Mouse (Mus musculus): ENCODE measurements at regions not wholly inside any gene's neighbourhood (a gene's known extent, or its start where the extent isn't known, plus 50 kb on each side); places are given as distances from the start of the nearest gene placed in this dataset.

DNA sequence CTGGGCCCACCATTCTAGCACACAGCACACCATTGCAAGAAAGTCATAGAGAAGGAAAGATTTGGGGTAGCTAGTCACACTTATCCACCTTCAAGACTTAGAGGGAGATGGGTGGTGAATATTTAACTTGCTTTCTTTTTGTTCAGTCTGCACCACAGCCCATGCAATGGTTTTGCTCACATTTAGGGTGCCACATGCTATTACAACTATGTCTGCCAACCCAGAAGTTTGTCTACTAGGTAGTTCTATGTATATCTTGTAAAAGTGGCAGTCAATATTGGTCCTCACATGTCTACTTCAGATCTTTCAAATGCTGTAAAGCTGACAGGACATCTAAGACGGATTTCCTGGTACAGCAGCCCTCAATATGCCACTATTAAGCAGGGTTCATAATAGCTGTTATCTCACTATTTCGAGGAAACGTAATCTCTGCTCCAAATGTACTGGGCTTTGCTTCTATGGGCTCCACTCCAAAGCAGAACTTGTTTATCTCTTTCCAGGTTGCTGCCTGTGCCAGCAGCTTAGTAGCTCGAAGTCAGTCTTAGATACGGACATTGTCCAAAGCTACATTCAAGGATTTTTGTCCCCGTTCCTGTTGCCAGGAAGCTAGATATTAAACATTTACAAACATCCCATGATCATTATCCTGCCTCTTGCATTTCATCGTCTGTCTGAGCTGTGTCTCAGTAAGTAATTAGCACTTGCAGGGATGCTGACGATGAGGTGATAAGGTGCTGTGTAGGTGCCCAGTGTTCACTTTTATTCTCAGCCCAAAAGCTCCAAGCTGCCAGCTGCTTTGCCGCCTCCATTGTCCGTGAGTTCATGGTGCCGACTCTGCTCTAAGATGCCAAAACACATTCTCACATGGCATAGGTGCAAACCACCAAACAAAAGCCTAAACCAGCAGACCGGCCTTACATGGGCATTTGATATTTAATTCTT lies 327.8 kb upstream of the Robo2 start:
- Histone ChIP-seq H3K36me3 (replicated peaks) (no peaks in the 10 kb centered on the region), H3K4me1 (replicated peaks) (no peaks in the 10 kb centered on the region), H3K27me3 (no peaks in the 10 kb centered on the region), H3K27ac (replicated peaks) (no peak overlapping the region), H3K9ac (no peak overlapping the region), H3K4me2 (no peak overlapping the region), H3K9me3 (replicated peaks) (no peaks in the 10 kb centered on the region), H3K4me3 (replicated peaks) (no peak overlapping the region)
- ATAC-seq (ENCODE audit: insufficient read depth) = no peak
- 52% methylated on average over 12 of the region's 12 CpGs for WGBS (ENCODE audit: insufficient replicate concordance)

DNA sequence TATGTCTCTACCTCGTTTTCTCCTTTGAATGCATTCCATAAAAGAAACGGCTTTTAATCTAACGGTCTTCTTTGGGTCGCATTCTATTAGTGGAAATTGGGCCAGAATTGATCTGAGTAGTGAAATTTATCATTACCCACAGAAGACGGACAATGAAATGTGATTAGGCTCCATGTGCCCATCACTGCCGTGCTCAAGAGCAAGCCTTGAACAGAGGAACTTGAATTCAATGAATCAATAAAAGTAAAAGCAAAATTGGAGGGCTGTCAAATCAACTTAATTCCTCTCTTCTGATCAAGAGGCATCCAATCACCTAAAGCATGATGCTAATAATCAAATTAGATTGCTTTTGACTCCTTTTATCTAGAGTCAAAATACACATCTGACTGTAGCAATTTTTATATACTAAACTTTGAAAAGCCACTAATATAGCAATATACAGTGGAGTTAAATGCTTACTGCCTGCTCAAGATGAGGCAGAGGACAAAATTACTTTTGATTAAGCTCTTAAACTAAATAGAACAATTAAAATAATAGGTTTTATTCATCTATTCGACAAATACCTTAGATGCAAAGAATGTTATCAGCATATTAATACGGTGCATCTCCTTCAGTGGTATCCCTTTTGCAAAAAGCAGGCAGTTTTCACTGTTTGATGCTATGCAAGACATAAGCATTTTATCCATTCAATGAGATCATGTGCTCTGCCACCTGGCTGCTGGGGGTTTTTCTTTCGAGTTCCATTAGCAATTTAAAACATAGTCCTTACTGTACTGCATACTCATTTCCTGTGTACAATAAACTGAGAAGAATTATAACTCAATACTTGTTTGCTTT lies 321.5 kb upstream of the Robo2 start:
- 63% methylated on average over 9 of the region's 9 CpGs for WGBS (ENCODE audit: insufficient replicate concordance)
- Histone ChIP-seq H3K36me3 (replicated peaks) (no peaks in the 10 kb centered on the region), H3K27ac (replicated peaks) (no peak overlapping the region), H3K9ac (no peak overlapping the region), H3K4me3 (replicated peaks) (no peak overlapping the region), H3K9me3 (replicated peaks) (no peaks in the 10 kb centered on the region), H3K27me3 (no peaks in the 10 kb centered on the region), H3K4me2 (no peak overlapping the region), H3K4me1 (replicated peaks) (no peaks in the 10 kb centered on the region)
- no peak for ATAC-seq (ENCODE audit: insufficient read depth)

DNA sequence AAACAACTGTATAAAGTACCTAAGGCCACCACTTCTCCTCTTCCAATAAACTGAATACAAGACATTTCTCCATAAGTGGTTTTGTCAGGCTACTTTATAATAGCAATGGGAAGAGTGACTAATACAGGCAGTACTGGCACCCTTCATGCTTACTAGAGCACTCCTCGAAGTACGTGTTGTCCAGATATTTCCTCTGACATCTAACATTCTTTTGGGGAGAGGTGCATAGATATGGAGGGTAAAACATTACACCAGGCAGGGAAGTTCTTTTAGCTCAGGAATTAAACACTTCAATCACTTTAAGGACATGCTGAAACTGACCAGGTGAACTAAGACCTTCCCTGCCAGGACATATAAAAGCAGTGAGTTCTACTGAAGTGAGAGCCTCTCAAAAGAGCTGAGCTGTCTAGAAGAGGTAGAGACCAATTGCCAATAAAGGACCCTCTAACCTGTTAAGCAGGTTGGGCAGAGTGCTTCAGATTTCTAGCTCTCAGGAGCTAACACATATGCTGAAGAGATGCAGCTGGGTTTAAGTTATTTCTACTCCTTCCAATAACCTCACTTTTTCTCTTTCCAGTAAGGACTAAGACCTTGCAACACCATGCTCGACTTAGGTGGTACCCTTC lies 318.7 kb upstream of the Robo2 start:
- no peaks in the 10 kb centered on the region for H3K4me1 ChIP-seq (replicated peaks)
- no peak overlapping the region for H3K4me3 ChIP-seq (replicated peaks)
- ATAC-seq (ENCODE audit: insufficient read depth) = no peak
- no peaks in the 10 kb centered on the region for H3K27me3 ChIP-seq
- no peaks in the 10 kb centered on the region for H3K9me3 ChIP-seq (replicated peaks)
- no peak overlapping the region for H3K9ac ChIP-seq
- H3K36me3 ChIP-seq (replicated peaks) = no peaks in the 10 kb centered on the region
- WGBS (ENCODE audit: insufficient replicate concordance) = 59% methylated on average over 3 of the region's 3 CpGs
- no peak overlapping the region for H3K27ac ChIP-seq (replicated peaks)
- no peak overlapping the region for H3K4me2 ChIP-seq

DNA sequence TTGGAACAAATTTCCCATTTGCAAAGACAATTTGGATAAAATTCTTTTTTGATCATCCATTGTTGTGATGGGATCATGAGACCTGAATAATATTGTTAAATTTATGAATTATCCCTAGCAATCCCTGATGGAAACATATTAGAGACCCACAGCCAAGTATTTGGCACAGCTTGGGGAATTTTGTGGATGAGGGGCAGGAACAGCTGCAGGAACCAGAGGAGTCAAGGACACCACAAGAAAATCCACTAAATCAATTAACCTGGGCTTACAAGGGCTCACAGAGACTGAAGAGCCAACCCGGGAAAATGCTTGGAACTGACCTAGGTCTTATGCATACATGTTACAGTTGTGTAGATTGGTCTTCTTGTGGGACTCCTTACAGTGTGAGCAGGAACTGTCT lies 311.6 kb upstream of the Robo2 start:
- WGBS (ENCODE audit: insufficient replicate concordance) = 48% methylated on average over 1 of the region's 1 CpGs
- no peak overlapping the region for H3K4me3 ChIP-seq (replicated peaks)
- no peak for ATAC-seq (ENCODE audit: insufficient read depth)
- no peaks in the 10 kb centered on the region for H3K4me1 ChIP-seq (replicated peaks)
- H3K4me2 ChIP-seq = no peak overlapping the region
- no peaks in the 10 kb centered on the region for H3K36me3 ChIP-seq (replicated peaks)
- H3K9me3 ChIP-seq (replicated peaks) = no peaks in the 10 kb centered on the region
- no peaks in the 10 kb centered on the region for H3K27me3 ChIP-seq
- H3K27ac ChIP-seq (replicated peaks) = no peak overlapping the region
- no peak overlapping the region for H3K9ac ChIP-seq

DNA sequence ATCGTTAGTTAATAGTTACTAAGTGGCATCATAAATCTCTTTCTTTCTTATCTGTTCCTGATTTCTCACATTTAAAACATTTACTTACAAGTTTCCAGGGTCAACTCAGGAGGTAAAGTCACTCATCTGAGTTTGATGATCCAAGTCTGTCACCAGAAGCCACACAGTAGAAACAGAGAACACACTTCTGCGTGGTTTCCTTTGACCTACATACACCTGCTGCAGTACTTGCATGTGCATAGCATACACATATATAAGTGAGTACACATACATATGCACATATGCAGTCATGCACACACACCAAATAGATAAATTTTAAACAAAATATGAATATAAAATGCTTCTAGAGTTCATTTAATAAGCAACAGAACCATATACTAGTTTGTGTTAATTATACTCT lies 306.5 kb upstream of the Robo2 start:
- ATAC-seq (ENCODE audit: insufficient read depth) = no peak
- H3K9me3 ChIP-seq (replicated peaks) = no peaks in the 10 kb centered on the region
- WGBS (ENCODE audit: insufficient replicate concordance) = 59% methylated on average over 2 of the region's 2 CpGs
- H3K4me1 ChIP-seq (replicated peaks) = no peaks in the 10 kb centered on the region
- no peak overlapping the region for H3K9ac ChIP-seq
- H3K4me2 ChIP-seq = no peak overlapping the region
- H3K27ac ChIP-seq (replicated peaks) = no peak overlapping the region
- H3K4me3 ChIP-seq (replicated peaks) = no peak overlapping the region
- no peaks in the 10 kb centered on the region for H3K36me3 ChIP-seq (replicated peaks)
- H3K27me3 ChIP-seq = no peaks in the 10 kb centered on the region

DNA sequence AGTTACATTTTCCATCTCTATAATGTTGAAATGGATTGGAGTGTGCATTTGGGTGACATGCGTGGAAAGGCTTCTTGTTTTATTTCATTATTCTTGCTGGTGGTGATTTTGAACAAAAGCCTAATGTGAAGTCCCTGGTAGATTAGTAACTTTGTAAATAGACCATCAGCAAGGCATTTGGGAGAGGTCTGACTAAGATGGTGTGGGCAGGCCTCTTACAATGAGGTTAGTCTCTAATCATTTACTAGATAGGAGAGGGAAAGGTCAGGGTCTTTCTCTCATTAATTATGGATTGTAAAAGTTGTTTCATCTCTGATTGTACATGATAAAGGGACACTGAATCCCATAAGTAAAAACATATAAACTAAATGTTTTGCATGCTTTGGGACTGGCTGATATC lies 306.0 kb upstream of the Robo2 start:
- H3K27me3 ChIP-seq = no peaks in the 10 kb centered on the region
- WGBS (ENCODE audit: insufficient replicate concordance) = 59% methylated on average over 1 of the region's 1 CpGs
- H3K9ac ChIP-seq = no peak overlapping the region

DNA sequence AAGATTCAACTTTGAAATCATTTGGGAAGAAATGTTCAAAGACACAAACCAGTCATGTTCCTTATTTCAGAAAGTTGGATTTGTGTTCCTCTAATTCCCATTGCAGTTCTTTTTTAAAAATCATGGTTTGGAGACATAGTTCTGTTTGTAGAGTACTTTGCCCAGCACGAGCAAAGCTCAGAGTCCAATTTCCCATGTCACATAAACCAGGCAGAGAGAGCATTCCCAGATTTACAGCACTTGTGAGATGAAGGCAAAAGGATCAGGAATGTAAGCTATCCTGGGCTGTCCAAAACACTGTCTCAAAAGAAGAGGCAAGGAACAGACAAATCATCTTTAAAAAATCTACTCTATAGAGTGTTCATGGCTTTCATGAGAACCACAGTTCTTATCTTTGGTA lies 303.3 kb upstream of the Robo2 start:
- WGBS (ENCODE audit: insufficient replicate concordance) = 40% methylated on average over 1 of the region's 1 CpGs
- Histone ChIP-seq H3K4me2 (no peak overlapping the region), H3K27me3 (no peaks in the 10 kb centered on the region), H3K4me1 (replicated peaks) (no peaks in the 10 kb centered on the region), H3K9ac (no peak overlapping the region), H3K36me3 (replicated peaks) (no peaks in the 10 kb centered on the region), H3K27ac (replicated peaks) (no peak overlapping the region), H3K9me3 (replicated peaks) (no peaks in the 10 kb centered on the region), H3K4me3 (replicated peaks) (no peak overlapping the region)
- no peak for ATAC-seq (ENCODE audit: insufficient read depth)

More for the DNA sequence above, 306.0 kb upstream of the Robo2 start:
- Histone ChIP-seq H3K36me3 (replicated peaks) (no peaks in the 10 kb centered on the region), H3K4me3 (replicated peaks) (no peak overlapping the region), H3K4me1 (replicated peaks) (no peaks in the 10 kb centered on the region), H3K27ac (replicated peaks) (no peak overlapping the region), H3K4me2 (no peak overlapping the region), H3K9me3 (replicated peaks) (no peaks in the 10 kb centered on the region)
- ATAC-seq (ENCODE audit: insufficient read depth) = no peak

DNA sequence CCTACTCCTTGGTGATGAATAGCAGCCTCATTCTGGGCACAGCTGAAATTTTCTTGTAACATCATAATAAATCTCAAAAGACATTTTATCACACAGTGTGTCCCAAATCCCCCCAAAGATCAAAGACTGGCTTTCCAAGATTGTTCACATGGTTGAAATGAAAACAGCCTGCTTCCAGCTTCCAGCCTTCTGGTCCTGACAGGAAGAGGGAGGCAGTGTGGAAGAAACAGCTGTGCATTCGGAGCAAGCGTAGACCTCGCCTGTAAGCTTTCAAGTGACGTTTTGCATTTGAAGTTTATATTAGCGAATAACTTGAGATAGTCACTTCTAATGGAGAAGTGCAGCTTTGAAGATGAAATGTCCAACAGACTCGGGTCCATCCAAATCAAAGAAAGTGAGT lies 300.9 kb upstream of the Robo2 start:
- no peaks in the 10 kb centered on the region for H3K27me3 ChIP-seq
- H3K4me2 ChIP-seq = no peak overlapping the region
- H3K4me3 ChIP-seq (replicated peaks) = no peak overlapping the region
- no peak overlapping the region for H3K9ac ChIP-seq
- H3K4me1 ChIP-seq (replicated peaks) = no peaks in the 10 kb centered on the region
- no peaks in the 10 kb centered on the region for H3K9me3 ChIP-seq (replicated peaks)
- no peak overlapping the region for H3K27ac ChIP-seq (replicated peaks)
- no peak for ATAC-seq (ENCODE audit: insufficient read depth)
- WGBS (ENCODE audit: insufficient replicate concordance) = 65% methylated on average over 6 of the region's 6 CpGs
- H3K36me3 ChIP-seq (replicated peaks) = no peaks in the 10 kb centered on the region

DNA sequence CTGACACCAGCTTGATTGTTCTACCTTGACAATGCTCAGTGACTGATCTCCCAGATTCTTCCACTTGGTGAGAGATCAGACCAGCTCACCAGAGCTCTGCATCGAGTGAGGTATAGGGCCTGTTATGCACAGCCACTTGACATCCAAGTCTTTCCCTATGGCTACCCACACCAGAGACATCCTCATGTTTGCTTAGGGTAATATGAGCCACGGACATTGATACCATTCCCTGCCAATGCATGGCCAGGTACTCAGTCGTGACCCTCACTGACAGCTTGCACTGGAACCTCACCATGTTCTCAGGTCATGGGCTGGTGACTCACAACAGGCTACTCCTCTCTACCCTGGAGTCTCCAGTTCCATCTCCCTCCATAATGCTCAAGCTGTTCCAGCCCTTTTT lies 290.4 kb upstream of the Robo2 start:
- Histone ChIP-seq H3K36me3 (replicated peaks) (no peaks in the 10 kb centered on the region), H3K4me3 (replicated peaks) (no peak overlapping the region), H3K27me3 (no peaks in the 10 kb centered on the region), H3K9me3 (replicated peaks) (no peaks in the 10 kb centered on the region), H3K4me2 (no peak overlapping the region), H3K4me1 (replicated peaks) (no peaks in the 10 kb centered on the region), H3K27ac (replicated peaks) (no peak overlapping the region), H3K9ac (no peak overlapping the region)
- ATAC-seq (ENCODE audit: insufficient read depth) = no peak
- WGBS (ENCODE audit: insufficient replicate concordance) = 50% methylated on average over 3 of the region's 3 CpGs

DNA sequence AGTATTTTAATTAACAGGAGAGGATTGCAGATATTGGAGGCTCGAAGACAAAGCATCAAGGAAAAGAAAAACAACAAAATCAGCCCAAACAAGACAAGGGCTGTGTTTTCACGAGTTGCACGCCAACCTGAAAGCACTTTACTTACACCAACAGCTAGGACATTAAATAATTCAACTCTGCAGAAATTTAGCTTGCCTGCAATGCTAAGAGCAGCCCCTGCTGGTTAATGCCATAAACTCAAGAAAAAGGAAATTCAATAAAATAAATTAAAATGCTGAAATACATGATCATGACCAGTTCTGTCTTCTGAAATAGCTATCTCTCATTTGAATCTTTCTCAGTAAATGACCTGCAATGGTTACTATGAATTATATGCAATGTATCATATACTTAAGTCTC lies 271.7 kb upstream of the Robo2 start:
- H3K27me3 ChIP-seq = no peaks in the 10 kb centered on the region
- H3K4me2 ChIP-seq = no peak overlapping the region
- no peak overlapping the region for H3K4me3 ChIP-seq (replicated peaks)
- no peaks in the 10 kb centered on the region for H3K36me3 ChIP-seq (replicated peaks)
- H3K9ac ChIP-seq = no peak overlapping the region
- no peaks in the 10 kb centered on the region for H3K4me1 ChIP-seq (replicated peaks)
- 28% methylated on average over 3 of the region's 3 CpGs for WGBS (ENCODE audit: insufficient replicate concordance)
- no peak for ATAC-seq (ENCODE audit: insufficient read depth)
- no peaks in the 10 kb centered on the region for H3K9me3 ChIP-seq (replicated peaks)
- no peak overlapping the region for H3K27ac ChIP-seq (replicated peaks)

DNA sequence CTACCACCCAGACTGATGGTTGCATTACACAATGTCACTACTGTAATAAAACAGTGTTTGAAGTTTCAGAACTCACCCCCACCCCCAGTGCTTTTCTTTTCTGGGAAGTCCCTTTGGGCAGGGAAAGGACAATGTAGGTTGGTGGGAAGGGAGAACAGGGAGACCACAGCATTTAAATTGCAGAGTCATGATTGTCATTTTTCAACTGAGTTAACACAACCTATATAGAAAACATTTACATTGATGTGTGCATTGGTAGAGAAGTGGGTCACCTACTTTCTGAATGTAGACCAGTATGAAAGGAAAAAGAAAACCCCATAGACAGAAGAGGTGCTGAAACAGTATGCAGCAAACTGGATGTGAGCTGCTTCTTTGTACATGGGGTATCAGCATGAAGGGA lies 264.0 kb upstream of the Robo2 start:
- H3K27me3 ChIP-seq = no peaks in the 10 kb centered on the region
- no peaks in the 10 kb centered on the region for H3K4me1 ChIP-seq (replicated peaks)
- H3K9ac ChIP-seq = no peak overlapping the region
- ATAC-seq (ENCODE audit: insufficient read depth) = no peak
- H3K36me3 ChIP-seq (replicated peaks) = no peaks in the 10 kb centered on the region
- no peaks in the 10 kb centered on the region for H3K9me3 ChIP-seq (replicated peaks)
- H3K4me3 ChIP-seq (replicated peaks) = no peak overlapping the region
- no peak overlapping the region for H3K27ac ChIP-seq (replicated peaks)
- no peak overlapping the region for H3K4me2 ChIP-seq

All from liver, embryonic 15.5 days (tissue).